Mouse (Mus musculus) brain, embryonic 14.5 days (tissue): ENCODE data around the gene Podxl2.

Experiments
- CTCF ChIP-seq: fragments of 200-500 bp; IDR thresholded peaks from 2 replicates; pipeline ENCODE4 v1.5.1; 2012; ENCODE audit warnings: inconsistent platforms, mild to moderate bottlenecking, moderate library complexity, borderline replicate concordance; ENCODE audit not compliant: insufficient read depth, insufficient read length; ENCODE audit errors: extremely low read depth
- POLR2A ChIP-seq: fragments of 200-500 bp; IDR thresholded peaks from 2 replicates; pipeline ENCODE4 v1.6.1; 2012; ENCODE audit warnings: mild to moderate bottlenecking, inconsistent platforms, borderline replicate concordance; ENCODE audit not compliant: poor library complexity, insufficient read depth, insufficient read length, severe bottlenecking; ENCODE audit errors: extremely low read depth

GRCm38 (mm10) chr6:88840211-88840610, 34.6 kb downstream of the Podxl2 start:
- TF ChIP-seq CTCF: no peak
- no peak for TF ChIP-seq POLR2A
